Mouse (Mus musculus): ENCODE measurements around the gene Haus3. TPM values are rescaled to one million over a fixed set of nuclear protein-coding genes. Genes with fewer than 3 reads are reported as not detected.

Gene Haus3
- polyA plus RNA-seq, 1 experiment from 2014 or later: 9.6 TPM

- H3K4me2 ChIP-seq (replicated peaks; ENCODE audit: low read depth): no peak overlapping the region
- no peak overlapping the region for H3K4me3 ChIP-seq (ENCODE audit: low read depth, low read length)
- peaks cover 4% of the 10 kb centered on the region for H3K4me1 ChIP-seq (replicated peaks; ENCODE audit: control insufficient read depth, insufficient read depth, low read length)
- no peak for ATAC-seq
- no peaks in the 10 kb centered on the region for H3K9me3 ChIP-seq (ENCODE audit: control insufficient read depth)
- H3K27me3 ChIP-seq (replicated peaks; ENCODE audit: control insufficient read depth, insufficient read depth, low read length): no peaks in the 10 kb centered on the region
- no peak for TF ChIP-seq CTCF (IDR thresholded peaks at IDR 0.05; ENCODE audit: low read depth)
- no peak overlapping the region for H3K9ac ChIP-seq (ENCODE audit: low read depth, low read length)
- WGBS: 54% methylated on average over 1 of the region's 1 CpGs
- no peak overlapping the region for H3K27ac ChIP-seq (ENCODE audit: low read depth, low read length)
- H3K36me3 ChIP-seq (ENCODE audit: control insufficient read depth, insufficient read depth): no peaks in the 10 kb centered on the region; the same call in 1 of the 2 replicates
Measured at GRCm38 (mm10) chr5:34189521-34189920, 20.2 kb upstream of the Haus3 start.

GRCm38 (mm10) chr5:34188856-34189255, 19.5 kb upstream of the Haus3 start:
- Histone ChIP-seq H3K27me3 (replicated peaks; ENCODE audit: control insufficient read depth, insufficient read depth, low read length) (no peaks in the 10 kb centered on the region), H3K4me2 (replicated peaks; ENCODE audit: low read depth) (peak overlapping the region; percentile 78), H3K9me3 (ENCODE audit: control insufficient read depth) (no peaks in the 10 kb centered on the region), H3K4me3 (ENCODE audit: low read depth, low read length) (no peak overlapping the region), H3K27ac (ENCODE audit: low read depth, low read length) (no peak overlapping the region), H3K36me3 (ENCODE audit: control insufficient read depth, insufficient read depth) (peaks cover 7% of the 10 kb centered on the region; the same call in 1 of the 2 replicates), H3K4me1 (replicated peaks; ENCODE audit: control insufficient read depth, insufficient read depth, low read length) (peaks cover 4% of the 10 kb centered on the region), H3K9ac (ENCODE audit: low read depth, low read length) (no peak overlapping the region)
- 52% methylated on average over 2 of the region's 2 CpGs for WGBS
- no peak for ATAC-seq
- no peak for TF ChIP-seq CTCF (IDR thresholded peaks at IDR 0.05; ENCODE audit: low read depth)

GRCm38 (mm10) chr5:34187601-34188316, 18.4 kb upstream of the Haus3 start, which contains the start of gene Mxd4:
Gene Mxd4, minus strand, starts transcription at chr5:34187720.
- H3K4me3 ChIP-seq (ENCODE audit: low read depth, low read length): peak within 1 kb of the TSS; percentile 89
- peaks cover 7% of the 10 kb centered on the region; the same call in 1 of the 2 replicates for H3K36me3 ChIP-seq (ENCODE audit: control insufficient read depth, insufficient read depth)
- no peaks in the 10 kb centered on the region for H3K9me3 ChIP-seq (ENCODE audit: control insufficient read depth)
- peaks cover 7% of the 10 kb centered on the region for H3K4me1 ChIP-seq (replicated peaks; ENCODE audit: control insufficient read depth, insufficient read depth, low read length)
- peak; percentile 98 for ATAC-seq
- WGBS: under 1% methylated on average over 60 of the region's 60 CpGs
- peak within 1 kb of the TSS; percentile 91 for H3K27ac ChIP-seq (ENCODE audit: low read depth, low read length)
- TF ChIP-seq CTCF (IDR thresholded peaks at IDR 0.05; ENCODE audit: low read depth): peak; percentile 13; the same call in 1 of the 2 replicates
- peak within 1 kb of the TSS; percentile 93 for H3K4me2 ChIP-seq (replicated peaks; ENCODE audit: low read depth)
- peak within 1 kb of the TSS; percentile 85 for H3K9ac ChIP-seq (ENCODE audit: low read depth, low read length)
- H3K27me3 ChIP-seq (replicated peaks; ENCODE audit: control insufficient read depth, insufficient read depth, low read length): no peaks in the 10 kb centered on the region

DNA sequence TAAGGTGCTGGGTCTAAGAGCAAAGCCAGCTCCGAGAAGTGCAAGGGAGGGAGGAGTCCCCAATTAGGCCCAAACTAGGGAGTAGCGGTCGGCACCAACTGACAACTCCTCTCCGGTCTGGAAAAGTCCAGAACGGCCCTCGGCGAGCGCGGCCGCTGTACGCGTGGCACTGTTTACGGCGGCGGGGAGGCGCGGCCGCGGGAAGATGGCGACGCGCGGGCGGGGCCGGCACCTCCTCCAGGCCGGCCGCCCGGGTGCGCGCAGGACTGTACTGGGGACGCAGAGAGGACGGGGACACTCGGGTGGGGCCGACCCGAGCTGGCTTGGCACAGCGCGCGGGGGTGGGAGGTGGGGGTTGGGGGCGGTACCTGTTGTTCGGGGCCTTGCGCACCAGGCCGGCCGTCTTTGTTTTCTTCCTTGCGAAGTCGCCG, 17.6 kb upstream of the Haus3 start:
- H3K4me3 ChIP-seq (ENCODE audit: low read depth, low read length): peak overlapping the region; percentile 89
- peaks cover 7% of the 10 kb centered on the region; the same call in 1 of the 2 replicates for H3K36me3 ChIP-seq (ENCODE audit: control insufficient read depth, insufficient read depth)
- peak overlapping the region; percentile 91 for H3K27ac ChIP-seq (ENCODE audit: low read depth, low read length)
- under 1% methylated on average over 40 of the region's 46 CpGs for WGBS
- H3K4me1 ChIP-seq (replicated peaks; ENCODE audit: control insufficient read depth, insufficient read depth, low read length): peaks cover 7% of the 10 kb centered on the region
- H3K9ac ChIP-seq (ENCODE audit: low read depth, low read length): peak overlapping the region; percentile 85
- H3K9me3 ChIP-seq (ENCODE audit: control insufficient read depth): no peaks in the 10 kb centered on the region
- peak; percentile 22 for ATAC-seq
- no peak for TF ChIP-seq CTCF (IDR thresholded peaks at IDR 0.05; ENCODE audit: low read depth)
- peak overlapping the region; percentile 93 for H3K4me2 ChIP-seq (replicated peaks; ENCODE audit: low read depth)
- H3K27me3 ChIP-seq (replicated peaks; ENCODE audit: control insufficient read depth, insufficient read depth, low read length): no peaks in the 10 kb centered on the region

DNA sequence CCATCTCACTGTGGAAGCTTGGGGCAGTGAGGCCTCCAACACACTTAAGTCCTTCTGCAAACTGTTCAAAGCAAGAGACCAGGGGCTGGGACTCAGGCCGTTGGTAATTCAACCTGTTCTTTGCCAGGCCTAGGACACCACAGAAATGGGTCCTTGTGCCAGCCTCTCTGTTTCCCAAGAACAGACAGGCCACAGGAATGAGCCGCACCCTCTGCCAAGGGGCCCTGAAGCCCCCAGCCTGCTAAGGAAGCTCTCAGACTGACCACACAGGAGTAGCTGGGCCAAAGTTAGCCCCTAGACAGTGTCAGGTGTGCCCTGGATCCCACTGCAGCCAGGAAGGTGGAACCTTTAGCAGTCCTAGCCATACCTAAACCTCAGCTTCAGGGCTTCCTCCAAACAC, 17.1 kb upstream of the Haus3 start:
- H3K4me3 ChIP-seq (ENCODE audit: low read depth, low read length): peak overlapping the region; percentile 89
- H3K36me3 ChIP-seq (ENCODE audit: control insufficient read depth, insufficient read depth): peaks cover 7% of the 10 kb centered on the region; the same call in 1 of the 2 replicates
- ATAC-seq: no peak
- no peak for TF ChIP-seq CTCF (IDR thresholded peaks at IDR 0.05; ENCODE audit: low read depth)
- H3K27me3 ChIP-seq (replicated peaks; ENCODE audit: control insufficient read depth, insufficient read depth, low read length): no peaks in the 10 kb centered on the region
- whole genome bisulfite sequencing: 46% methylated on average over 2 of the region's 2 CpGs
- H3K4me1 ChIP-seq (replicated peaks; ENCODE audit: control insufficient read depth, insufficient read depth, low read length): peaks cover 11% of the 10 kb centered on the region
- peak overlapping the region; percentile 85 for H3K9ac ChIP-seq (ENCODE audit: low read depth, low read length)
- H3K9me3 ChIP-seq (ENCODE audit: control insufficient read depth): no peaks in the 10 kb centered on the region
- peak overlapping the region; percentile 91 for H3K27ac ChIP-seq (ENCODE audit: low read depth, low read length)
- H3K4me2 ChIP-seq (replicated peaks; ENCODE audit: low read depth): peak overlapping the region; percentile 93

DNA sequence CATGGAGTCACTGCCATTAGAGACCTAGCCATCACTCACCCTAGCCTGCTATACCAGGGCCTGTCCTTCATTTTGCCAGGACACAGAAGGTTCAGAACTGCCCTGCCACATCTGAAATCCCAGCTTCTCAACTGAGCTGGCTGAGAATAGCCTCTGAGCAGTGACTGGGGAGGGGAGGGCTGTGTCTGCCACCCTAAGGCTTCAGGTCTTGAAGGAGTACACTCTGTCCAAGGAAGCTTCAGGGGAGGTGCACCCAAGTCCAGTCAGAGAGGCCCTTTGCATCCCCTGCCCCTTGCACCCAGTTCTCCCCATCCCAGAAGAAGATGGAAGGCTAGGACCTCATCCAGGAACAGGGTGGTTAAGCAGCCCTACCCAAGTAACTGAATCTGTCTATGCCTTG, 16.5 kb upstream of the Haus3 start:
- Histone ChIP-seq H3K9ac (ENCODE audit: low read depth, low read length) (0 out of 2 replicates have a peak overlapping the region, but pooled peaks have one; percentile 85), H3K4me2 (replicated peaks; ENCODE audit: low read depth) (peak overlapping the region; percentile 93), H3K9me3 (ENCODE audit: control insufficient read depth) (no peaks in the 10 kb centered on the region), H3K36me3 (ENCODE audit: control insufficient read depth, insufficient read depth) (peaks cover 11% of the 10 kb centered on the region; the same call in 1 of the 2 replicates), H3K4me3 (ENCODE audit: low read depth, low read length) (peak overlapping the region; percentile 89; the same call in 1 of the 2 replicates), H3K27me3 (replicated peaks; ENCODE audit: control insufficient read depth, insufficient read depth, low read length) (no peaks in the 10 kb centered on the region), H3K4me1 (replicated peaks; ENCODE audit: control insufficient read depth, insufficient read depth, low read length) (peaks cover 11% of the 10 kb centered on the region), H3K27ac (ENCODE audit: low read depth, low read length) (no peak overlapping the region)
- no peak for TF ChIP-seq CTCF (IDR thresholded peaks at IDR 0.05; ENCODE audit: low read depth)
- ATAC-seq: no peak

Measured in intestine, postnatal 0 days (tissue).